Mouse (Mus musculus) thymus, adult 2 months (tissue): Measurements from ENCODE around the gene B4galnt4. TPM values are rescaled to one million over a fixed set of nuclear protein-coding genes. Genes with fewer than 3 reads are reported as not detected.

Experiments used
- DNase-seq: peaks from one replicate; pipeline ENCODE4 v3.0.0; 2021
- H3K27ac ChIP-seq: fragments of 200-500 bp; 2 replicates; pipeline ENCODE4 v1.5.1; 2012; ENCODE audit warnings: low read length, control low read depth; ENCODE audit not compliant: control insufficient read depth, insufficient read depth
- H3K27me3 ChIP-seq: fragments of 200-500 bp; 2 replicates; pipeline ENCODE4 v1.6.1; 2012; ENCODE audit warnings: mild to moderate bottlenecking, low read length, moderate library complexity, mixed read lengths; ENCODE audit not compliant: control insufficient read depth, insufficient read depth
- H3K36me3 ChIP-seq: fragments of 200-500 bp; 2 replicates; pipeline ENCODE4 v1.6.1; 2012; ENCODE audit warnings: mild to moderate bottlenecking, low read length, moderate library complexity; ENCODE audit not compliant: control insufficient read depth, insufficient read depth
- H3K4me1 ChIP-seq: fragments of 200-500 bp; replicated peaks from 2 replicates; pipeline ENCODE4 v1.6.1; 2012; ENCODE audit warnings: low read length; ENCODE audit not compliant: control insufficient read depth, insufficient read depth
- H3K4me3 ChIP-seq: fragments of 200-500 bp; 2 replicates; pipeline ENCODE4 v1.5.1; 2012; ENCODE audit warnings: mild to moderate bottlenecking, low read length, control low read depth, moderate library complexity; ENCODE audit not compliant: control insufficient read depth, insufficient read depth
- CTCF ChIP-seq: fragments of 200-500 bp; IDR thresholded peaks from 2 replicates; pipeline ENCODE4 v1.5.1; 2012; ENCODE audit warnings: mild to moderate bottlenecking, control low read depth, low read length, moderate library complexity, borderline replicate concordance; ENCODE audit not compliant: control insufficient read depth, poor library complexity, insufficient read depth; ENCODE audit errors: extremely low read depth
- POLR2A ChIP-seq: fragments of 200-500 bp; IDR thresholded peaks from 2 replicates; pipeline ENCODE4 v1.6.1; 2012; ENCODE audit warnings: mild to moderate bottlenecking, low read length, control low read depth, moderate library complexity; ENCODE audit not compliant: control insufficient read depth, poor library complexity, insufficient read depth; ENCODE audit errors: extremely low read depth
- WGBS: fragments of 180-500 bp; shearing (Covaris S2); methylation state at CpG from one replicate; pipeline ENCODE4 v1.1.7; 2018; 5-methylcytosine and 5-hydroxymethylcytosine counted together
- polyA plus RNA-seq: library from polyadenylated mRNA; depleted of rRNA; stranded (reverse); fragments of >200 nt; gene quantifications from 2 replicates; pipeline ENCODE4 v1.2.3, GENCODE M21; 2012; rRNA removed

The B4galnt4 gene
- polyA plus RNA-seq, 1 experiment, result 1.4 TPM

- Histone ChIP-seq H3K27ac (no peak overlapping the region), H3K36me3 (no peaks in the 10 kb centered on the region), H3K4me3 (no peak overlapping the region), H3K4me1 (no peaks in the 10 kb centered on the region), H3K27me3 (no peaks in the 10 kb centered on the region)
- WGBS, result 95% methylated on average over 9 of the region's 9 CpGs
- TF ChIP-seq CTCF, result no peak
- no peak for TF ChIP-seq POLR2A
- no peak for DNase-seq
Observed at GRCm38 (mm10) chr7:141115874-141116273, 55.0 kb downstream of the B4galnt4 start.

- no peak within 1 kb of the TSS for H3K27ac ChIP-seq
- H3K4me3 ChIP-seq, result no peak within 1 kb of the TSS
- H3K36me3 ChIP-seq, result no peaks in the 10 kb centered on the region
- H3K27me3 ChIP-seq, result no peaks in the 10 kb centered on the region
- no peak for DNase-seq
- TF ChIP-seq CTCF, result no peak
- no peak for TF ChIP-seq POLR2A
- peaks cover 4% of the 10 kb centered on the region for H3K4me1 ChIP-seq
- 75% methylated on average over 9 of the region's 9 CpGs for WGBS
Observed at GRCm38 (mm10) chr7:141117636-141118035, 56.7 kb downstream of the B4galnt4 start, which contains the start of gene Ano9. TSS of gene Ano9 (minus strand) at chr7:141117806.

- H3K27me3 ChIP-seq, result no peaks in the 10 kb centered on the region
- H3K4me3 ChIP-seq, result no peak overlapping the region
- 82% methylated on average over 3 of the region's 3 CpGs for WGBS
- peaks cover 9% of the 10 kb centered on the region for H3K4me1 ChIP-seq
- TF ChIP-seq POLR2A (no peak), CTCF (no peak)
- no peaks in the 10 kb centered on the region for H3K36me3 ChIP-seq
- DNase-seq, result no peak
- H3K27ac ChIP-seq, result no peak overlapping the region
Observed at GRCm38 (mm10) chr7:141119487-141119886, 58.6 kb downstream of the B4galnt4 start.

- Histone ChIP-seq H3K36me3 (no peaks in the 10 kb centered on the region), H3K4me3 (no peak overlapping the region), H3K27me3 (no peaks in the 10 kb centered on the region), H3K4me1 (peaks cover 9% of the 10 kb centered on the region), H3K27ac (no peak overlapping the region)
- DNase-seq, result no peak
- 93% methylated on average over 3 of the region's 3 CpGs for WGBS
- no peak for TF ChIP-seq CTCF
- TF ChIP-seq POLR2A, result no peak
Observed at GRCm38 (mm10) chr7:141120605-141121004, 59.7 kb downstream of the B4galnt4 start.

- no peak overlapping the region for H3K27ac ChIP-seq
- no peaks in the 10 kb centered on the region for H3K36me3 ChIP-seq
- WGBS, result 85% methylated on average over 5 of the region's 5 CpGs
- H3K4me3 ChIP-seq, result no peak overlapping the region
- no peaks in the 10 kb centered on the region for H3K27me3 ChIP-seq
- TF ChIP-seq CTCF (no peak), POLR2A (no peak)
- no peak for DNase-seq
- peaks cover 9% of the 10 kb centered on the region for H3K4me1 ChIP-seq
Observed at GRCm38 (mm10) chr7:141121051-141121531, 60.2 kb downstream of the B4galnt4 start.

Other genes starting within 250 kb of the B4galnt4 start
- 0.04 and 0.22 TPM in 2 replicates for gene Zfp941, start 238.9 kb upstream of the B4galnt4 start, polyA plus RNA-seq
- 12.9 and 15.9 TPM in 2 replicates for gene Urah, start 226.1 kb upstream of the B4galnt4 start, polyA plus RNA-seq
- 2.0 and 3.2 TPM in 2 replicates for gene Scgb1c1, start 215.6 kb upstream of the B4galnt4 start, polyA plus RNA-seq
- gene Odf3, start 213.3 kb upstream of the B4galnt4 start, polyA plus RNA-seq, result 0.20 TPM in 1 of 2 replicates, not detected in the other
- not detected in 2 replicates for gene Gm45785, start 204.8 kb upstream of the B4galnt4 start, polyA plus RNA-seq
- gene Ric8a, start 204.1 kb upstream of the B4galnt4 start, polyA plus RNA-seq, result 175 and 181 TPM in 2 replicates
- 26.5 and 31.8 TPM in 2 replicates for gene Bet1l, start 203.5 kb upstream of the B4galnt4 start, polyA plus RNA-seq
- gene Psmd13, start 179.1 kb upstream of the B4galnt4 start, polyA plus RNA-seq, result 99.7 and 100 TPM in 2 replicates
- gene Sirt3, start 178.8 kb upstream of the B4galnt4 start, polyA plus RNA-seq, result 23.1 and 27.6 TPM in 2 replicates
- 159 and 231 TPM in 2 replicates for gene Cox8b, start 160.7 kb upstream of the B4galnt4 start, polyA plus RNA-seq
- 0.32 and 0.71 TPM in 2 replicates for gene Nlrp6, start 140.2 kb upstream of the B4galnt4 start, polyA plus RNA-seq
- gene Pgghg, start 119.7 kb upstream of the B4galnt4 start, polyA plus RNA-seq, result 60.1 and 68.6 TPM in 2 replicates
- 0.43 and 0.81 TPM in 2 replicates for gene Ifitm5, start 110.8 kb upstream of the B4galnt4 start, polyA plus RNA-seq
- gene Gm45717, start 105.2 kb upstream of the B4galnt4 start, polyA plus RNA-seq, result not detected in 2 replicates
- 207 and 296 TPM in 2 replicates for gene Ifitm2, start 105.1 kb upstream of the B4galnt4 start, polyA plus RNA-seq
- gene Ifitm1, start 93.9 kb upstream of the B4galnt4 start, polyA plus RNA-seq, result 39.0 and 60.9 TPM in 2 replicates
- 309 and 397 TPM in 2 replicates for gene Ifitm3, start 50.3 kb upstream of the B4galnt4 start, polyA plus RNA-seq
- 4.7 and 5.9 TPM in 2 replicates for gene Ifitm6, start 43.2 kb upstream of the B4galnt4 start, polyA plus RNA-seq
- gene Gm17387, start 32.0 kb upstream of the B4galnt4 start, polyA plus RNA-seq, result not detected in 2 replicates
- 46.8 and 49.9 TPM in 2 replicates for gene Pkp3, start 17.1 kb downstream of the B4galnt4 start, polyA plus RNA-seq
- gene Sigirr, start 39.5 kb downstream of the B4galnt4 start, polyA plus RNA-seq, result 62.4 and 67.3 TPM in 2 replicates
- gene Ano9, start 56.7 kb downstream of the B4galnt4 start, polyA plus RNA-seq, result 1.5 and 2.9 TPM in 2 replicates
- gene Ptdss2, start 61.3 kb downstream of the B4galnt4 start, polyA plus RNA-seq, result 29.9 and 33.8 TPM in 2 replicates
- 59.0 and 75.9 TPM in 2 replicates for gene Rnh1, start 111.8 kb downstream of the B4galnt4 start, polyA plus RNA-seq
- gene Hras, start 132.9 kb downstream of the B4galnt4 start, polyA plus RNA-seq, result 65.6 and 77.9 TPM in 2 replicates
- 7.1 and 7.4 TPM in 2 replicates for gene Lrrc56, start 133.1 kb downstream of the B4galnt4 start, polyA plus RNA-seq
- gene Lmntd2, start 153.0 kb downstream of the B4galnt4 start, polyA plus RNA-seq, result 4.6 and 5.5 TPM in 2 replicates
- 29.8 TPM in 2 replicates for gene Rassf7, start 154.8 kb downstream of the B4galnt4 start, polyA plus RNA-seq
- 64.1 and 80.2 TPM in 2 replicates for gene Phrf1, start 167.7 kb downstream of the B4galnt4 start, polyA plus RNA-seq
- gene Irf7, start 205.4 kb downstream of the B4galnt4 start, polyA plus RNA-seq, result 219 and 278 TPM in 2 replicates
- 2.2 and 2.7 TPM in 2 replicates for gene Cdhr5, start 215.7 kb downstream of the B4galnt4 start, polyA plus RNA-seq
- 10.3 and 10.6 TPM in 2 replicates for gene Sct, start 218.0 kb downstream of the B4galnt4 start, polyA plus RNA-seq
- 0.18 and 0.47 TPM in 2 replicates for gene Drd4, start 230.9 kb downstream of the B4galnt4 start, polyA plus RNA-seq